Mouse (Mus musculus): ENCODE data around the gene Ankrd55.

- TF ChIP-seq CTCF (IDR thresholded peaks at IDR 0.05; ENCODE audit: extremely low read depth, insufficient read depth, insufficient read length, insufficient replicate concordance) (no peak), POLR2A (IDR thresholded peaks at IDR 0.05; ENCODE audit: low read depth, low read length) (no peak)
These were observed 35.5 kb downstream of the Ankrd55 start for GRCm38 (mm10) chr13:112323591-112324266.

Measured in spleen, adult 2 months (tissue).